Mouse (Mus musculus) brain, adult 10 weeks (tissue): ENCODE measurements around the gene Kri1. TPM values are rescaled to one million over a fixed set of nuclear protein-coding genes. Genes with fewer than 3 reads are reported as not detected.

Source experiments
- polyA plus RNA-seq: library from polyadenylated mRNA; stranded (reverse); fragments of 350-450 nt; fragmentation: Illumina TruSeq; extraction: RNeasy Lipid Tissue Mini Kit (QIAGEN cat#74804); gene quantifications from one replicate; pipeline ENCODE4 v1.2.3, GENCODE M21; 2015; ENCODE audit warnings: low read depth, low replicate concordance

Gene Kri1
- polyA plus RNA-seq = 32.4 TPM

DNA sequence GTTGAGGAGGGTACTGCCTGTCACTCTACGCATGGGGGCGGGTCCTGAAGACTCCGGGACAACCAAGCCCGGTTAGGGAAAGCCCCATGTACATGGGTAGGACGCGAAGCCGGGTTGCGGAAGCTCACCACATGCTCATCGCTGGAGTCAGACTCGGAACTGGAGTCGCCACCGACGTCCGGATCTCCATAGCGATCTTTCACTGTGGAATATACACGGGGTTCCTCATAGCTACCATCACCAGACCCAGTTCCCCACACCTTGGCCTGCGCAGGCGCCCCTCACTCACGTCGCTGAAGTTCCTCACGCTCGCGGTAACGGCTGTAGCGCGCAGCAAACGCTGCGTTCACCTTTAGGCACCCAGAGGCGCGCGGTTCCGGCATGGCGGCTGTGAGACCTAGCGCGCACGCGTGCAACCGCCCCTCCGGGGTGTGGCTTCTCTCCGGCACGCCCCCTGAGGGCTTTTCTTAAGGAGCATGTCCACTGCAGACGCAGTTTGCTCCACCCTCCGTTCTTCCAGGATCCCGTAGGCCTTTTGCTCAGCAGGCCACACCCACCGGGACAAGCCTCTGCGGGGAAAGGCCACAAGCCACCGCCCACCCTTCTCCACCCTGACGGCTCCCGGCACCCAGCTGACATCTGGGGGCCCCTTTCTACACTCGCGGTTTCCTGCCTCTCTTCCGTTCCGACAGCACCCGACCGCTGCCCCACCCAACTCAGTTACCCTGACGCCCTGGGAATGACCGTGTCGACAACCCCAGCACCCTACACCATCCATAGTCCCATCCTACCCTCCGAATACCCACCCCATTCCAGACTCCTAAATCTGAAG lies at the start of gene Kri1:
Gene Kri1, minus strand, starts transcription at position 399 of the 832 bp plus-strand sequence.

DNA sequence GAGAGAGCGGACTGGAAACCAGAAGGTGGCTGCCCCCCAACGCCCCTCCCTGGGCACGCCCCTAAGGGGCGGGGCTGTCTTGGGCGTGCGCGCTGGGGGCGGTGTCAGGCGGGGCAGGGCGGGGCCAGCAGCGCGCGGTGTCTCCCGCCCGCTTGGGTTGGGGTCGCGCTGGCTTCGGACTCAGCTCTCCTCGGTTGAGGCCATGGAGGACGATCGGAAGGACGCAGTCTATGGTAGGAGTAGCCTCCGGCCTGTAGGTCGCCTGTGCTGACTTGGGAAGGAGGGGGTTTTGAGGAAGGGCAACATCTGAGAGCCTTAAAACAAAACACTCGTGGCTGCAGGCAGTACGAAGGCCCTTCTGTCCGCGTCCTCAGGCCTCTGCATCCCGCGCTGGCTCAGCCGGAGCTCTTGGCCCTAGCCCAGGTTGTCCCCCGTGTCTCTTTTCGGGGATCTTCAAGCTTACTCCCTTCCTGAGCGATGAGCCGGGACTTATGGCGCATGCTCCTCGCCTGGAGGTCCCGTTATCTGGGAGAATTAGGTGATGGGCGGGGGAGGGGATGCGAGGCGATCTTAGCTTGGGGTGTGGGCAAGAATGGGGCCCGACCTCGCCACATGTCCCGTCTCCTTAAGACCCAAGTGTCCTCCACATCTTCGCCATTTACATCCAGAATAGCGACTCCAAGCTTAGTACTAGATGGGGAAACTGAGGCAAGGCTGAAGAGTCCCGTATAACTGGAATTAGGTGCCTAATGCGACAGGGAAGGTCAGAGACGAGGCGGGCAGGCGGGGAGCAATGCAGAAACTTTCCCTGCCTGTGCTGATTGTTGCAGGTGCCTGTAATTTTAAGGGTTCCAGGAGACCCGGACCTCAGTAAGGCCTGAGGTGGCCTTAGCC lies 33.1 kb upstream of the Kri1 start, which contains the start of gene Slc44a2:
Gene Slc44a2, plus strand, starts transcription at position 80 of the 894 bp plus-strand sequence.

DNA sequence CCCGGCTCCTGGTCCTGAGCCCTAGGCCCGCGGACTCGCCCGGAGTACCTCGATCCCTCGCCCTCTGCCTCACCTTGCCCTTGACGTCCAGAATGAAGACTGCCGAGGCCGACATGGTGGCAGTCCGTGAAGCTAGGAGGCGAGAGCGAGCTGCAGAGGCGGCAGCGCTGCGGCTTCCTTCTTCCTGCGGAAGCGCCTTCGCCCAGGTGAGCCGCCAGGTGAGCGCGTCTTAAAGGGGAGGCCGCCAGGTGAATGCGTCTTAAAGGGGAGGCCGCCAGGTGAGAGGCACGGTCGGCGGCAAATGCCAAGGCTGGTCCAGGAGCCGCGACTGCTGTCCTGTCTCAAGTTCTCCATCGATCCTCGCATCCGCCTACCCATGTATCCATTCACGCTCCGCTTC lies 24.4 kb upstream of the Kri1 start, which contains the start of gene Ap1m2:
Gene Ap1m2, minus strand, starts transcription at position 204 of the 400 bp plus-strand sequence.

DNA sequence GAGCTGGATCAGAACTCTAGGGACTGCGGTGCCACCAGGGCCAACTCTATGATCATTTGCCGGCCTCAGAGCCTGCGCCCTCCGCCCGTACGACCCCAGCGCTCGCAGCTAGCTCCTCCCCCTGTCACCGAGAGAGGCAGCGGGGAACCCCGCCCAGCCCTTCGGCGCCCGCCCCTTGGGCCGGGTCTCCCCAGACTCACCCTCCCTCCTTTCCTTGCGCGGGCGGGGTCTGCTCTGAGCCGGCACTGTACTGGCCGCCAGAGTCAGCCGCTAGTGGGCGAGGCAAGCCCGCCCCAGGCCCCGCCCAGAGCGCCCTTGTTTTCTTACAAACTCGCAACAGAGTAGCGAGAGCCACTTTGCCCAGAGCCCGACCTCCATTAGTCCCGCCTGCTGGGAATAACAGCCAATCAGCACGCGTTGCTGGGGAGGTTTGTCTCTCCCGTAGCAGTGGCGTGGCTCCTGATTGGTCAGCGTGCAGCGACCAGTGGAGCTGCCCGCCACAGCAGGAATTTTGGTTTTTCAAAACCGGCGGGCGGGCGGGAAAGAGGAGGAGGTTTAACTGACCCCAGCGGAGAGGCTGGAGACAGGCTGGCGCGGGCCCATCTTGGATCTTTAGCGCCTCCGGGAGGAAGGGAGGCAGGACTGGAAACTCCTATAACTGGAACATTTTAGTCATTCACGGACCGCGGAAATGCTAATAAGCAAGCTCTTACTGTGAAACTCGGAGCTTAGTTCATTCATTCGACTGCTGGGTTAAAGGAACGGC lies 3.4 kb upstream of the Kri1 start, which contains the start of gene Cdkn2d:
Gene Cdkn2d, minus strand, starts transcription at position 386 of the 766 bp plus-strand sequence.

DNA sequence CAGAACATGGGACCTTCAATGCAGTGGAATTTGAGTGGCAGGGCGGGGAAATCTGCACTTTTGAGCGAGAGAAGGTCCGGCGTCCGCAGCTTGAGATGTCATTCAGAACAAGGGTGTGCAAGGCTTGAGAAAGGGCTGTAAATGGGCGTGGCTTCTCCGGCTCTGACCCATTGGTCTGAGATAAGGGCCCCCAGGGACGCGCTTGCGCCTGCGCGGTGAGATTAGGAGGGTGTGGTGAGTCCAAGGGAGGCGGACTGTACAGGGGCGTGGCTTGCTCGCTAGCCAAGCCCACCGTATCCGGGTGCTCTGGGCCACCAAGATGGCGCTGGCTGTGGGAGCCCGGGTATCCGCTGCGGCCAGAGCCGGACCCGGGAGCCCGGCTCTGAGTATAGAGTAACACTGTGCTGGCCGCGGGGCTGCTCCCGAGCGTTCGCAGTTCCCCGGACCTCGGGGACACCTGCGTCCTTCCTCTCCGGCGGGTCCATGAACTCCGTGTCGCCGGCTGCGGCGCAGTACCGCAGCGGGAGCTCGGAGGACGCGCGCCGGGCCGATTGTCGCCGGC lies 22.7 kb downstream of the Kri1 start, which contains the start of gene Atg4d:
Gene Atg4d, plus strand, starts transcription at position 294 of the 562 bp plus-strand sequence.

DNA sequence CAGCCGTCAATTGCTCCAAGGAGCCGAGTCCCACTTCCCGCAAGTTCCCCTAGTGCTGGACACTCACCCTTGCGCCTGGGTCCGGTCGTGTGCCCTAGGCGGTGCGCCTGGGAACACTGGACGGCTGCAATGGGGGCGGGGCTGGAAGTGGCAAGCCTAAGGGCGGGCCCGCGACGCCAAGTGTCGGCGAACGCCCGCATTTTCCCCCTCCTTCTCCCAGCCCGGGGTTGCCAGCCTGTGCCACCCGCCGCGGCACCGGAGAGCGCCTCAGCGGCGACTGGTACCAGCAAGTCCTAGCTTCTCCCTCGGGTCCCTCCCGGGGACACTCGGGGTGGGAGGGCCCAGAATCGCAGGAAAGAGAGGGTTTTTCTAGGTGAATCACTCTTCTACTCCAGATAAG lies 39.4 kb downstream of the Kri1 start, which contains the start of gene S1pr5:
Gene S1pr5, minus strand, starts transcription at position 118 of the 400 bp plus-strand sequence.

DNA sequence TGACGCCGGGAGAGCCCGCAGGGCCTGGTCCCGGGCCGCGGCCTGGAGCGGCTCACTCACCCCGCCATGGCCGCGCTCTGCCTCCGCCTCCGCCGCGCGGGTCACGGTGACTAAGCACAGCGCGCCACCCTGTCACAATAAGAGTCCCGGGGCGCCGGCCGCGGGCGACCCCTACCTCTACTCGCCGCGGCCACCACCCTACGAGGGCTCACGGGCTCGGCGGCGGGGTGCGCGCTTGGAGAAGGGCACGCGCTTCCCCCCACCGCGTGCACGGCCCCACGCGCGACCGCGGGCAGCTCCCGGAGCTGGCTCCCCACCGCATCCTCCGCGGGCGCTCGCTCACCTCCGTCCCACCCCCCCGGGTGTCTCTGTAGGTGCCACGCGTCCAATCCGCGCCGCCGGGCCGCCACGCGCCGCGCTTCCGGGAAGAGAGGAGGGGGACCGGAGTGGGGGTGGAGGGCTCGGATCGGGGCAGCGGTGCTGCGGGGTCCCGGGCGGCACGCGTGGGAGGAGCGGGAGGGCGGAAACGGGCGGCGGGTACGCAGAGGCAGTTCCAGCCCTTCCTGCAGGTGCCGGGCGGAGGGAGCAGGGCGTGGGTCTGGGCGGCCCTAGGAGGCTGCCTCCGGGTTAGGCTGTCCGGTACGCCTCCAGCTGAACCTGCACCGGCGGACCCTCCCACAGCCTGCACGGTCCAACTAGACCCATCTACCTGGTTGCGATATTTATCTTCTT lies 48.9 kb downstream of the Kri1 start, which contains the start of gene Keap1:
Gene Keap1, minus strand, starts transcription at position 629 of the 732 bp plus-strand sequence.

Other genes with a start within 250 kb of the Kri1 start
- gene Zglp1, start 220.9 kb downstream of the Kri1 start, polyA plus RNA-seq = not detected
- gene Gm49373, start 214.9 kb downstream of the Kri1 start, polyA plus RNA-seq = 1.4 TPM
- gene Fdx1l, start 214.4 kb downstream of the Kri1 start, polyA plus RNA-seq = 105 TPM
- 0.58 TPM for gene Gm38431, start 196.0 kb downstream of the Kri1 start, polyA plus RNA-seq
- gene Raver1, start 196.0 kb downstream of the Kri1 start, polyA plus RNA-seq = 20.6 TPM
- gene Tyk2, start 156.7 kb downstream of the Kri1 start, polyA plus RNA-seq = 8.4 TPM
- 183 TPM for gene Cdc37, start 138.0 kb downstream of the Kri1 start, polyA plus RNA-seq
- gene Pde4a, start 122.3 kb downstream of the Kri1 start, polyA plus RNA-seq = 61.8 TPM
- gene Keap1, start 48.6 kb downstream of the Kri1 start, polyA plus RNA-seq = 44.7 TPM
- 15.2 TPM for gene S1pr5, start 39.5 kb downstream of the Kri1 start, polyA plus RNA-seq
- 43.8 TPM for gene Atg4d, start 22.7 kb downstream of the Kri1 start, polyA plus RNA-seq
- 74.0 TPM for gene Cdkn2d, start 3.4 kb upstream of the Kri1 start, polyA plus RNA-seq
- 1.8 TPM for gene Ap1m2, start 24.4 kb upstream of the Kri1 start, polyA plus RNA-seq
- 41.5 TPM for gene Slc44a2, start 32.7 kb upstream of the Kri1 start, polyA plus RNA-seq
- gene Ilf3, start 79.9 kb upstream of the Kri1 start, polyA plus RNA-seq = 63.8 TPM
- gene Qtrt1, start 123.9 kb upstream of the Kri1 start, polyA plus RNA-seq = 23.6 TPM
- gene Dnm2, start 136.9 kb upstream of the Kri1 start, polyA plus RNA-seq = 42.6 TPM
- gene Tmed1, start 222.3 kb upstream of the Kri1 start, polyA plus RNA-seq = 22.1 TPM
- 0.88 TPM for gene AB124611, start 238.2 kb upstream of the Kri1 start, polyA plus RNA-seq